Mouse (Mus musculus): ENCODE measurements around the gene Efnb3.

DNA sequence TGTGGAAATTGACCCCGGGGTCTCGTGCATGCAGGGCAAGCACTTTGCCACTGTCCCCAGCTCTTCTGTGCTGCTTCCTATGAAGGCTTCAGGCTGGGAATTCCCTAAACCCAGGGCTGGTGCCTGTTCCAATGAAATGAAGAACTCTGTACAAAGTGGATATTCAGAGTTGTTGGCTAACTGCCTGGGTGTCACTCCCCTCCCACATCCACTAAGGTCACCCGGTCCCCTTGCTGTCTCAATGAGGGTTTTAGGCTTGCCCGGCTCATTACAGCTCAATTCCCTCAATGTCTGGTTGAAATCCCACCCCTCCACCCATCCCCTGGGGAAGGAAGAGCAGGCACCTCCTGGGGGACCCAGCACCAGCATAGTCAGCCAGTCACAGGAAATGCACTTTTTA, 40.0 kb downstream of the Efnb3 start:
- no peak for TF ChIP-seq ZNF384 (IDR thresholded peaks at IDR 0.05; ENCODE audit: low read depth, low read length)
- TF ChIP-seq CTCF (IDR thresholded peaks at IDR 0.05 in 2 of 3, conservative IDR thresholded peaks at IDR 0.05 in 1 of 3; ENCODE audit: control insufficient read depth in 1 of 3, insufficient read depth in 1 of 3, low read depth in 2 of 3, low read length in 3 of 3, poor library complexity in 1 of 3, severe bottlenecking in 1 of 3) = no peak
- no peak for TF ChIP-seq GATA1 (IDR thresholded peaks at IDR 0.05; ENCODE audit: low read depth, low read length)
- no peak for TF ChIP-seq EP300 (IDR thresholded peaks at IDR 0.05; ENCODE audit: low read depth in 1 of 2, low read length in 2 of 2)
- TF ChIP-seq NELFE (IDR thresholded peaks at IDR 0.05; ENCODE audit: low read depth, low read length) = no peak
- TF ChIP-seq MXI1 (IDR thresholded peaks at IDR 0.05; ENCODE audit: low read depth, low read length) = no peak
- no peak for TF ChIP-seq POLR2A (IDR thresholded peaks at IDR 0.05; ENCODE audit: control insufficient read depth in 1 of 2, insufficient read depth in 1 of 2, low read depth in 1 of 2, low read length in 2 of 2, poor library complexity in 1 of 2)
- TF ChIP-seq POLR2AphosphoS5 (IDR thresholded peaks at IDR 0.05; ENCODE audit: borderline replicate concordance, low read depth, low read length) = no peak
- no peak for TF ChIP-seq BHLHE40 (IDR thresholded peaks at IDR 0.05; ENCODE audit: borderline replicate concordance, low read depth, low read length)

Data from MEL (cell line).